Mouse (Mus musculus): ENCODE results near the gene Best2. TPM values are rescaled to one million over a fixed set of nuclear protein-coding genes. Genes with fewer than 3 reads are reported as not detected.

Best2 gene
- total and polyA plus RNA-seq, 3 experiments: not detected

GRCm38 (mm10) chr8:84970913-84971312 is 43.4 kb downstream of the Best2 start:
- intact Hi-C loops (cut with DNase I): loop anchor here (10.0 kb wide), 1 partner anchor 54 kb away; the partner anchor contains the start of genes Asna1 and Trir
- Histone ChIP-seq H3K36me3 (ENCODE audit: control insufficient read depth, insufficient read depth, low read length) (no peaks in the 10 kb centered on the region; the same call in 1 of the 2 replicates), H3K9ac (ENCODE audit: low read depth, low read length) (no peak overlapping the region), H3K79me2 (replicated peaks; ENCODE audit: control insufficient read depth, insufficient read depth, low read length) (no peaks in the 10 kb centered on the region), H3K27me3 (ENCODE audit: control insufficient read depth, insufficient read depth, low read length) (no peaks in the 10 kb centered on the region), H3K4me3 (peak overlapping the region; percentile 62), H3K4me1 (ENCODE audit: control insufficient read depth, insufficient read depth, low read length) (peaks cover 21% of the 10 kb centered on the region), H3K27ac (no peak overlapping the region)
- DNase-seq: no peak
- WGBS: 44% methylated on average over 5 of the region's 5 CpGs
- TF ChIP-seq CTCF (IDR thresholded peaks at IDR 0.05) (no peak), POLR2A (IDR thresholded peaks at IDR 0.05; ENCODE audit: insufficient read depth, low read depth, low read length) (no peak), EP300 (IDR thresholded peaks at IDR 0.05; ENCODE audit: insufficient read depth, low read depth, low read length) (no peak)

- no peak for TF ChIP-seq EP300 (IDR thresholded peaks at IDR 0.05; ENCODE audit: insufficient read depth, low read depth, low read length)
- no peak for TF ChIP-seq CTCF (IDR thresholded peaks at IDR 0.05)
- TF ChIP-seq POLR2A (IDR thresholded peaks at IDR 0.05; ENCODE audit: insufficient read depth, low read depth, low read length): no peak
- no peak for DNase-seq
- Histone ChIP-seq H3K4me1 (ENCODE audit: control insufficient read depth, insufficient read depth, low read length) (peaks cover 18% of the 10 kb centered on the region), H3K36me3 (ENCODE audit: control insufficient read depth, insufficient read depth, low read length) (no peaks in the 10 kb centered on the region; the same call in 1 of the 2 replicates), H3K27me3 (ENCODE audit: control insufficient read depth, insufficient read depth, low read length) (no peaks in the 10 kb centered on the region), H3K27ac (peak overlapping the region; percentile 77), H3K9ac (ENCODE audit: low read depth, low read length) (peak overlapping the region; percentile 82), H3K79me2 (replicated peaks; ENCODE audit: control insufficient read depth, insufficient read depth, low read length) (no peaks in the 10 kb centered on the region), H3K4me3 (peak overlapping the region; percentile 62)
- 8% methylated on average over 21 of the region's 21 CpGs for WGBS
- intact Hi-C loops (cut with DNase I): loop anchor here (10.0 kb wide), 1 partner anchor 55 kb away; the partner anchor contains the start of genes Asna1 and Trir
Measured at GRCm38 (mm10) chr8:84970135-84970790, 44.1 kb downstream of the Best2 start.

DNA sequence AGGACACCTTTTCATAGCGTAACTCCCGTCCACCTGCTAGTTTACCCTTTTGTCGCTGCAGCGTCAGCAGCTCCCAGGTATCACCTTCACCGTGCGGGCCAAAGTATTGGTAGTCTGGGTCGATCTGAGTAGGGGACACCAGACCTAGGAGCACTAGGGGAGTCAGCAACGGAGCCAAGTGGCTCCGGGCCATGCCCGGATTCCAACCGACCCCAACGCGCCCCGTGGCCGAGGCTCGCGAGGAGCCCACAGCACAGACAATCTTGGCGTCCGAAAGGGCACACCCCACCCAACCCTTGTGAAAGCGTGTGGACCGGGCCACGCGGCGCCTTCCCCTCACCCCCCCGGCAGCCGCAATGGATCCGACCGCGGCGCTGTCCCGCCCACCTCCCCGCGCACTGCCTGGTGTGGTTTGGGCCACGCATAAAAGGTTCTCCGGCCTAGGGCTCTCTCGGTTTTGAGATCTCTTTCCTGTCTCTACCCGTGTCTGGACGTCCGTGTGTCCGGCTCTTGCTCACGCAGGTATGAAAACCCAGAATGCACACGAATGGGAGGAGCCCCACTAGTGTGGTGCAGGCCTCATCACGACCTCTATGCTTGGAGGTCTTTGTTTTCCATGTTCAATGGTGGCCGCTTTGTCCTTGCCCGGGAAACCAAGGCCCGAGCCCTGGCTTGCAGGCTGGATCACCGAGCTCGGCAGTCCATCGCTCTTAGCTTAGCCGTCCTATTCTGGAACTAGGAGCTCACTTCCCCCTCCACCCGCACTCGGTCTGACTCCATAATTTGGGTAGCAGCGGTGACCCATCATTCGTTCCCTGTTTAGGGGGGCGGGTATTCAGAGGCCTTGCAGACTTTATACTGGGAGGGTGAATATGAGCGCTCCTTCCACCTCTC is 44.8 kb downstream of the Best2 start, which contains the start of the genes Gm49661, Prdx2 and Rnaseh2a:
Gene Gm49661 (minus strand): TSS at position 193 of the 894 bp plus-strand sequence.
Gene Prdx2 (plus strand): TSS at position 347 of the 894 bp plus-strand sequence.
Gene Rnaseh2a (minus strand): TSS at position 527 of the 894 bp plus-strand sequence.
- intact Hi-C loops (cut with DNase I): loop anchor here (5.0 to 10.0 kb wide), 2 partner anchors 55 to 112 kb away; partner anchors contain the start of genes Asna1, Farsa and Trir
- no peaks in the 10 kb centered on the region for H3K79me2 ChIP-seq (replicated peaks; ENCODE audit: control insufficient read depth, insufficient read depth, low read length)
- WGBS: under 1% methylated on average over 56 of the region's 56 CpGs

GRCm38 (mm10) chr8:84968650-84969049 is 45.7 kb downstream of the Best2 start:
- no peak for DNase-seq
- H3K36me3 ChIP-seq (ENCODE audit: control insufficient read depth, insufficient read depth, low read length): no peaks in the 10 kb centered on the region
- peak overlapping the region; percentile 77 for H3K27ac ChIP-seq
- 15% methylated on average over 2 of the region's 2 CpGs for WGBS
- H3K9ac ChIP-seq (ENCODE audit: low read depth, low read length): peak overlapping the region; percentile 30; the same call in 1 of the 2 replicates
- TF ChIP-seq EP300 (IDR thresholded peaks at IDR 0.05; ENCODE audit: insufficient read depth, low read depth, low read length): no peak
- TF ChIP-seq CTCF (IDR thresholded peaks at IDR 0.05): no peak
- TF ChIP-seq POLR2A (IDR thresholded peaks at IDR 0.05; ENCODE audit: insufficient read depth, low read depth, low read length): no peak
- no peaks in the 10 kb centered on the region for H3K79me2 ChIP-seq (replicated peaks; ENCODE audit: control insufficient read depth, insufficient read depth, low read length)
- intact Hi-C loops (cut with DNase I): loop anchor here (5.0 kb wide), 1 partner anchor 111 kb away; the partner anchor contains the start of gene Farsa
- peaks cover 17% of the 10 kb centered on the region for H3K4me1 ChIP-seq (ENCODE audit: control insufficient read depth, insufficient read depth, low read length)
- no peaks in the 10 kb centered on the region for H3K27me3 ChIP-seq (ENCODE audit: control insufficient read depth, insufficient read depth, low read length)
- peak overlapping the region; percentile 62 for H3K4me3 ChIP-seq

More for the DNA sequence above, 44.8 kb downstream of the Best2 start, which contains the start of the genes Gm49661, Prdx2 and Rnaseh2a:
- TF ChIP-seq CTCF (IDR thresholded peaks at IDR 0.05) (no peak), POLR2A (IDR thresholded peaks at IDR 0.05; ENCODE audit: insufficient read depth, low read depth, low read length) (peak; percentile 96), EP300 (IDR thresholded peaks at IDR 0.05; ENCODE audit: insufficient read depth, low read depth, low read length) (peak; percentile 70; the same call in 1 of the 2 replicates)
- Histone ChIP-seq H3K9ac (ENCODE audit: low read depth, low read length) (peak within 1 kb of the TSS; percentile 82), H3K36me3 (ENCODE audit: control insufficient read depth, insufficient read depth, low read length) (no peaks in the 10 kb centered on the region; the same call in 1 of the 2 replicates), H3K4me3 (peak within 1 kb of the TSS; percentile 62), H3K27me3 (ENCODE audit: control insufficient read depth, insufficient read depth, low read length) (no peaks in the 10 kb centered on the region), H3K27ac (peak within 1 kb of the TSS; percentile 77), H3K4me1 (ENCODE audit: control insufficient read depth, insufficient read depth, low read length) (peaks cover 21% of the 10 kb centered on the region)
- DNase-seq: peak; percentile 81 to 83

GRCm38 (mm10) chr8:84967532-84968304 is 46.6 kb downstream of the Best2 start:
- Histone ChIP-seq H3K4me1 (ENCODE audit: control insufficient read depth, insufficient read depth, low read length) (peaks cover 17% of the 10 kb centered on the region), H3K79me2 (replicated peaks; ENCODE audit: control insufficient read depth, insufficient read depth, low read length) (no peaks in the 10 kb centered on the region), H3K27me3 (ENCODE audit: control insufficient read depth, insufficient read depth, low read length) (no peaks in the 10 kb centered on the region), H3K4me3 (no peak overlapping the region), H3K36me3 (ENCODE audit: control insufficient read depth, insufficient read depth, low read length) (no peaks in the 10 kb centered on the region), H3K27ac (no peak overlapping the region), H3K9ac (ENCODE audit: low read depth, low read length) (no peak overlapping the region)
- intact Hi-C loops (cut with DNase I): loop anchor here (5.0 kb wide), 1 partner anchor 110 kb away; the partner anchor contains the start of gene Farsa
- no peak for DNase-seq
- WGBS: 91% methylated on average over 13 of the region's 13 CpGs
- TF ChIP-seq POLR2A (IDR thresholded peaks at IDR 0.05; ENCODE audit: insufficient read depth, low read depth, low read length): no peak
- no peak for TF ChIP-seq EP300 (IDR thresholded peaks at IDR 0.05; ENCODE audit: insufficient read depth, low read depth, low read length)

All from heart, adult 2 months (tissue).